Mouse (Mus musculus) forebrain, embryonic 14.5 days (tissue): Measurements from ENCODE around the gene Actrt1. TPM values are rescaled to one million over a fixed set of nuclear protein-coding genes. Genes with fewer than 3 reads are reported as not detected.

Experiments used
- ATAC-seq: fragments of 200-750 bp; cut with Nextera tagmentation; 2 replicates; pipeline ENCODE4 v1.8.0; 2017; ENCODE audit warnings: mild to moderate bottlenecking, moderate library complexity
- DNase-seq: peaks from one replicate; pipeline ENCODE4 v3.0.0-alpha.2; 2015; ENCODE audit warnings: low spot score
- H3K27ac ChIP-seq: fragments of 300-500 bp; sonication (generic); 2 replicates; pipeline ENCODE4 v1.5.1; 2014; ENCODE audit warnings: low read depth, mild to moderate bottlenecking, control low read depth, low read length, moderate library complexity
- H3K27me3 ChIP-seq: fragments of 300-500 bp; sonication (generic); replicated peaks from 2 replicates; pipeline ENCODE4 v1.6.1; 2014; ENCODE audit warnings: low read length, control low read depth, mixed read lengths; ENCODE audit not compliant: control insufficient read depth, insufficient read depth
- H3K36me3 ChIP-seq: fragments of 300-500 bp; sonication (generic); 2 replicates; pipeline ENCODE4 v1.6.1; 2014; ENCODE audit warnings: low read length, control low read depth; ENCODE audit not compliant: control insufficient read depth, insufficient read depth
- H3K4me1 ChIP-seq: fragments of 300-500 bp; sonication (generic); 2 replicates; pipeline ENCODE4 v1.6.1; 2014; ENCODE audit warnings: antibody characterized with exemption, low read length, control low read depth; ENCODE audit not compliant: control insufficient read depth, insufficient read depth
- H3K4me2 ChIP-seq: fragments of 300-500 bp; sonication (generic); 2 replicates; pipeline ENCODE4 v1.6.1; 2014; ENCODE audit warnings: mild to moderate bottlenecking, control low read depth, low read length
- H3K4me3 ChIP-seq: fragments of 300-500 bp; sonication (generic); 2 replicates; pipeline ENCODE4 v1.5.1; 2014; ENCODE audit warnings: low read depth, low read length, control low read depth
- H3K9ac ChIP-seq: fragments of 300-500 bp; sonication (generic); 2 replicates; pipeline ENCODE4 v1.6.1; 2014; ENCODE audit warnings: mild to moderate bottlenecking, low read length, control low read depth, moderate library complexity
- H3K9me3 ChIP-seq: fragments of 300-500 bp; sonication (generic); replicated peaks from 2 replicates; pipeline ENCODE4 v1.6.1; 2016; ENCODE audit warnings: low read length, control low read depth, mixed read lengths; ENCODE audit not compliant: control insufficient read depth
- WGBS: fragments of 180-500 bp; shearing (Covaris S2); extraction: QIAGEN DNeasy Blood & Tissue Kit; methylation state at CpG from one replicate; pipeline ENCODE4 v1.1.7; 2014; 5-methylcytosine and 5-hydroxymethylcytosine counted together
- polyA plus RNA-seq: library from polyadenylated mRNA; unstranded; fragments of >200 nt; fragmentation: Nextera tagmentation; extraction: Ambion mirVana; gene quantifications from 2 replicates; pipeline ENCODE4 v1.2.1, GENCODE M21; 2014

The Actrt1 gene
- polyA plus RNA-seq: not detected in 2 replicates

DNA sequence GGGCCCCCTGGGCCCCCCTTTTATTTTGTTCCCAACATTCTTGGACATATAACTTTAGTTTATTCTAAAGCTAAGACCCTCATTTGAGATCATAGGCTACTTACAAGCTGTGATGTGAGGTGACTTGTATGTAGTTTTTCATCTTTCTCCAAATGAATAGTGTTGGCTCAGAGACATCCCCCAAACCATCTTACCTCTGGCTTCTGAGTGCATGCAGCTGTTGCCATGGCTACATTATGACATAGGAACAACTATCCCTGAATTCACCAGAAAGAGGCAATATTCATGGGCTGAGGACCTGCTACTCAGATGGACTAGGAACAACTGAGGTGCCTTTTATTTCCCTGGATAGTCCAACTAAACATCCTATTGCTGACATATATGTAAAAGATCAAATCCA lies at the start of gene Actrt1:
Actrt1 (plus strand) TSS at position 301 of the 400 bp plus-strand sequence.
- DNase-seq (no peak), ATAC-seq (no peak)
- Histone ChIP-seq H3K27me3 (no peaks in the 10 kb centered on the region), H3K4me3 (no peak within 1 kb of the TSS), H3K4me1 (no peaks in the 10 kb centered on the region), H3K9ac (no peak within 1 kb of the TSS), H3K27ac (no peak within 1 kb of the TSS), H3K36me3 (no peaks in the 10 kb centered on the region), H3K4me2 (no peak within 1 kb of the TSS), H3K9me3 (no peaks in the 10 kb centered on the region)

DNA sequence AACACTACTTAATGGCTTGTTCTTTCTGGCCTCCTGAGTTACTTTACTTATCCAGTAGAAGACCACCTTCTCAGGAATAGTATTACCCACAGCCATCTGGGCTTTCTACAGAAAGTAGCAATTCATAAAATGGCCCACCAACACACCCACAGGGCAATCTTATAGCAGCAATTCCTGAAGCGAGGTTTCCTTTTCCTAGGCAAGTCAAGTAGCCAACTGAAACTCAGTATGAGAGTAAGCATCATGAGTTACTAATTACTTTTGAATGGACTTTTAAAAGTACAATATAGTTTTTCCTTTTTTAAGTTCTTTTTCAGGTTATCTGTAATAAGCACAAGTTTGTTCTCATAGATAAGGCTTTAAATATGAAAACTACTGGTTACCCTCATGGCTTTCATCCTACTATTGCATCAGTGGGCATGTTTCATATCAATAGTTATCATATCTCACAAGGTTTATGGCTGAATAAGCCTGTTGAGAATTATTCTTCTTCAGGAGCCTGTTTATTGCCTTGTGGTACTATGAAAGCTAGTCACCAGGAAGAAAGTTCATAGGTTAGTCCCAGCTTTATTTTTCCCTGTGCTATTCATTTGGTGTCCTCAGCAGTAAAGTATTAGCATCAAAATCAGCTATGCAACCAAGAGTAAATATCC lies 2.8 kb downstream of the Actrt1 start:
- Histone ChIP-seq H3K36me3 (no peaks in the 10 kb centered on the region), H3K9me3 (no peaks in the 10 kb centered on the region), H3K4me2 (no peak overlapping the region), H3K27me3 (no peaks in the 10 kb centered on the region), H3K27ac (no peak overlapping the region), H3K9ac (no peak overlapping the region), H3K4me3 (no peak overlapping the region), H3K4me1 (no peaks in the 10 kb centered on the region)
- 66% methylated on average over 1 of the region's 1 CpGs for WGBS
- no peak for DNase-seq
- ATAC-seq: no peak
